Mouse (Mus musculus) embryo, embryonic 11 days (tissue): ENCODE results near the gene Hyal4.
A peak's percentile ranks its signal among the peaks of the same experiment; 100 is the strongest.

Source experiments
- DNase-seq: peaks from one replicate; pipeline ENCODE4 v3.0.0-alpha.2; 2015

Hyal4 gene

DNA sequence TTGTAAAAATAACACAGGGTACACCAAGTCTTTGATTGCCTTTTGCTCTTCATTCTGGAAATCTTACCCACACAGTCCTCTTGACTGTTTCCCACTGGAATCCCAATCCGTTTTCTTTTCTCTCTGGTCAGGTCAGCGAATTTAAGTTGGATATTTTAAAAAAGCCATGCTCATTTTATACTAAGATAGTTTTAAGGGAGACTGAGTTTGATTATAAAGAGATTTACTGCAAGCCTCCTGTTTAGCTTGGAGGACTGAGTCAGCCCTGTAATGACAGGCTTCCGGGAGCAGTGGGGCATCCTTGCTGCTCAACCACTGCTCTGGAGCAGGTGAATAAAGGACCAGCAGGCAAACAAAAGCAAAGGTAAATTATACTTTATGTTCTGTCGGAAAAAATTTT, at the start of gene Hyal4:
Gene Hyal4 (plus strand): TSS at position 301 of the 400 bp plus-strand sequence.
- DNase-seq = no peak

DNA sequence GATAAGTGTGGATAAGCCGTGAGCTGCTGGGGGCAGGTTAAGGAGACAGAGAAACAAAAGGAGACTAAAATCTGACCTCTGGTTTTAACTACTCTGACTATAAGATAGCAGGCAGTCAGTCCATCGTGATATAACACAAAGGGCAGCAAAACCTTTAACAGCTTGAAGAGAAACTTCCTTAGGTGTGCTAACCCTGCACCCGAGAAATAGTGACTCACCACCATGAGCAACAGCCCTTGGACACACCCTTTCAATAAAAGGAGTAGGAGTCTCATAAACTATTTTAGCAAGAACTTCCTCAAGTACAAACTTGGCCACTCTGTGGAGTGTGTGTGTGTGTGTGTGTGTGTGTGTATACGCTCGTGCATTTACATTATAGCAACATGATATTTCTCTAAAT, 41.0 kb upstream of the Hyal4 start:
- DNase-seq = no peak

DNA sequence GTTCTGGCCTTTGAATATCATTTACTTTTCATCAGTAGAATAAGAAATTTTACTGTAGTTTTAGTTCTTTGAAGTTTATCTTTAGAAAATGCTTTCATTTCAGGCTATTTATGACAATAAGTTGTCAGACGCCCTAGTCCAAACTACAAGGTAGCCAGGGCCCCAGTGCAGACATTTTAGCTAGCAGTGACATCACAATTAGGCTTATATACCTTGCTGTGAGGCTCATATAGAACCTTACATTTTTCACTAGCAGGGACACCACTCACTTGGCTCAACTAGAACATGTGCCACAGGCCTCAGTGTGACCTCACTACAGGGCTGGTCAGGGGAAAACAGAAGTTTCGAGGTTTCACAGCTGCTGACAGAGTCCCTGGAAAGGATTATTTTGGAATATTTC, 40.6 kb upstream of the Hyal4 start:
- DNase-seq = no peak

DNA sequence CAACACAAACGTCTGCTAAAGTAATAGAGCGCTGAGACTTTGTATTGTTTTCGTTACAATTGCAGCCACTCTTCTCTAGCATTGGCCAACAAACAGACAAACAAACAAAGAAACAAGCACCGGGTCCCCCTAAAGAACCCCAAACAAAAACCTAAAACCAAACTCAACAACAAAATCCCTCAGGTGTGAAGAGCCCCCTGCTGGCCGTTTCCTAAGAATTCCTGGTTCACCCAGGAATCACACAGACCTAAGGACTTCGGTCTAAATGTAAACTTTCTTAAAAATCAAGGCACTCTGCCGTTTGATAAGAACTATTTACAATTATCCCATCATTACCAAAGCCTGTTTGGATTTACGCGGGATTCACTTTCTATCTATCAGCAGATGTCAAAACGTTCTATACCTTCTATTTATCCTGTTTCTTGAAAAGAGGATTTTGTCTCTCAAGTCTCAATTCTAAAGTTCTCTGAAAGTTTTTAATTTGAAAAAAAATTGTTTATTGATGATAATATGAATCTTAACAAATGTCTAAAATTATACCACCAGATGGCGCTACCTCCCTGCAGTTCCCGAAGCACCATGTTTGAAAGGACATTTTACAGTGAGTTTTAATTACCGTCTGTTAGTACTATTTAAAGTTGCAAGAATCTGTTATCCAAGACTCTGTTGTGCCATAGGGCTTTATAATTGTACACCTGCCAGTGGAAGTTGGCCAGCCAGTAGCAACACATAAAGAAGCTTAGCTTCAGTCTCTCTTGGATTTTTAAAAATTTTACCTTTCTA, 26.6 kb upstream of the Hyal4 start:
- peak; percentile 43 for DNase-seq

DNA sequence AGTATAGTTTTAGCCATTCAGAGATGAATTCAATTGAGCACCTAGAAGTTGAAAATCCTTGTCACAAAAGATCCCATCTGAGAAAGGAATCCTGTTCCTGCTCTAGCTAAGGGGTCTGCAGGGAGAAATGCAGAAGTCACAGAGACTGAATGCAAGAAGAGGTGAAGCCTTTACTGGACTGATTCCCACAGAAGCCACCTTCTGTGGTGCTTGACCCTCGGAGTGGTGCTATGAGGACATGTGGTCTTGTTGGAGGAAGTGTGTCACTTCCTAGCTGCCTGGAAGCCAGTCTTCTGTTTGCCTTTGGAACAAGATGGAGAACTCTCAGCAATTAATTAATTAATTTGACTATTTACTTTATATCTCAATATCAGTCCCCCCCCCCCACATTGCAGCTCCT, 20.0 kb upstream of the Hyal4 start:
- DNase-seq = no peak

DNA sequence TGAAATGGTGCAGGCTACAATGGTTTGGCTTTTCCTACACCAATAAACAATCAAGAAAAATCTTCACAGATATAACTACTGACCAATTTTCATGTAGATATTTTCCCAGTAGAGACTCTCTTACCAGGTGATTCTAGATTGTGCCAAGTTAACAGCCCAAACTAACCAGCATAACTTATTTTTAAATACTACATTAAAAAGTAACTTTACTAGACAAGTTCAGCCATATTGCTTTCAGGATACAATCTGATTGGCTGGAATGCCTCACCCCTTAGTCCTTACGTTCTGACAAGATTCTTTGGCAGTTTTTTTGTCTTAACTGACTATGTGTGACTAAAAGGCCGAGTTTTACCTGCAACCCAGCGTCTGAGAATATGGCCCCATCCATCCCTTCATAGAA, 15.2 kb upstream of the Hyal4 start, which contains the start of gene Hyal6:
Gene Hyal6 (plus strand): TSS at position 301 of the 400 bp plus-strand sequence.
- DNase-seq = no peak

DNA sequence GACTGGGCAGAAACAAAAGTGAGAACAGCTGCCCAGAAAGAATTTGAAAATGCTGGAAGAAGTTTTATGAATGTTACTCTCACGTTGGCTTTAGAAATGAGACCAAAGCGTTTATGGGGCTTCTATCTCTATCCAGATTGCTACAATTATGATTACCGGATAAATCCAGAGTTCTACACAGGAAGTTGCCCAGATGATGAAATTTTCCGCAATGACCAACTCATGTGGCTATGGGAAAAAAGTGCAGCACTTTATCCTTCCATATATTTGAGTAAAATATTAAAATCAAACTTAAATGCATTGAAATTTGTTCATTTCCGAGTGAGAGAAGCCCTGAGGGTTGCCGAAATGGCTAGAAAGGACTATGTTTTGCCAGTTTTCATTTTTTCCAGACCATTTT, 13.6 kb upstream of the Hyal4 start:
- no peak for DNase-seq

DNA sequence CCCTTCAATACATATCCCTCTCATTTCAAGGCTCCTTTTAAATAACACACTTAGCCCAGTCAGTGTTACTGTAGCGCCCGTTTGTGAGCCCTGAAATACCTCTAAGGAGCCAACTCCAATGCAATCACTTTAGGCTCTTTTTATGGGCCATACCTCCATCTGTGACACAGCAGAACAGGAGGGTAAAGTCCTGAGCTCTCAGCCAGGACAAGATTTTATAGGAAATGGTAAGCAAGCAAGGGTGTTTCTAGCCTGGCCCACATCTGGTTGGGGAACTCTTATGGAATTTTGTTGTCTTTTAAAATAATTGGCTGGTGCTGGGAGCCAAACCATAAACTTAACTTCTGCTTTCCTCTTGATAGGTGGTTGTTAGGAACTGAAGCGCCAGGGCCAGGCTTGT, 11.2 kb downstream of the Hyal4 start:
- DNase-seq = no peak

DNA sequence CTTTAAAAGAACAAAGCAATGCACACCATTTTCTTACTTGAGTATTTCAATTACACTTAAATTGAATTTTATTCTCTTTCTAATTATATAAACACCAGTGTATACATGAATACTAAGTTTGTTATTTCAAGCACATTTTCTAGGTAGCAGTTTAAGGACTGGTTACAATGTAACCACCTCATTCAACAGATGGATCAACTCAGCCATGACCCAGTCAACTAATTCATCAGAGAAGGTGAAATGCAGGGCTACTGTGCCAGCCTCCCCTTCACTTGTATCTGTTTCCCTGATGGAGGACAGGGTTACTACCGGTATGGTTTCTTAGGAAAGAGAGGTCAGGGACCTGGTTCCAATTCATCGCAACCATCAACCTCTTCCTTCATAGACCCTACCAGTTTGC, 18.1 kb downstream of the Hyal4 start:
- DNase-seq = no peak

DNA sequence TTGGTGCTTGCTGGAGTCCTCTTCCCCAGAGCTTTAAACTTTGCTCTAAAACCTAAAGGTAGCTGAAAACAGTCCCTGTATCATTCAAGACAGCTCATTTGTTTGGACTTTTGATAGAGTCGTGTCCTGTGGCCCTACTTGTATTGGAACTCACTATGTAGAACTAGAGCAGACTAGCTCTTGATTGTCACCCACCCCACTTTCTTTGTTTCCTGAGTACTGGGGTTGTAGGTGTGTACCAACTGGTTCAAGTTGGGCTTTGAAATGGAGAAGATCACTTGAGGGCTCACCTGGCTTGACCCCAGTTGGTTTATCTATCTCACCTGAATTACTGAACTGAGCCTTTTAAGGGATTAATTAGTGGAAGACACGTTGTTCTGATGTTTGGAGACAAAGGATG, 31.1 kb downstream of the Hyal4 start:
- no peak for DNase-seq

DNA sequence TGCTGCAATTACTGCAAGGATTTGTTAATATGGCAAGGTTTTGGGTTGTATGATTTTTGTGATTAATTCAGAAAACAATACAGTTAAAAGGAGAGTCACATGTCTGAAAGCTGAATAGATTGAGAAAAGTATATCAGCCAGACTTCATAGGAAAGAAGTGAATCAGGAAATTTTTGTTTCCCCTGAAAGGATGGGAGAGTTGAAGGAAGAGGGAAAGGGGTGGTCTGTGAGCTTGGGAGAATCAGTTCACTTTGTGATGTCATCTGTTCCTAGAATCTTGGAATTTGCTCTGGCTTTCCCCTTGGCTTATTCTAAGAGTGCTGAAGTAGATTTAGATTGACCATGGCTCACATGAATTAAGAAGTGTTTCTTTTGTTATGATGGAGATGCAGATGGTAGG, 42.8 kb downstream of the Hyal4 start, which contains the start of gene Spam1:
Gene Spam1 (plus strand): TSS at position 301 of the 400 bp plus-strand sequence.
- no peak for DNase-seq
